Mouse (Mus musculus) natural killer cell, adult 2 months (primary cell): ENCODE data around the gene Macrod2.

Source experiments
- DNase-seq, 2 experiments: peaks; one replicate each; pipeline ENCODE4 v3.0.0; 2022; ENCODE audit warnings: low spot score in 2 of 2

Macrod2 gene

GRCm38 (mm10) chr2:140395179-140395578 lies at the start of gene Macrod2:
Gene Macrod2 (plus strand): TSS chr2:140395309.
- peak; percentile 91 to 94 for DNase-seq

- no peak for DNase-seq
Measured at GRCm38 (mm10) chr2:140359905-140360304, 35.2 kb upstream of the Macrod2 start.

DNA sequence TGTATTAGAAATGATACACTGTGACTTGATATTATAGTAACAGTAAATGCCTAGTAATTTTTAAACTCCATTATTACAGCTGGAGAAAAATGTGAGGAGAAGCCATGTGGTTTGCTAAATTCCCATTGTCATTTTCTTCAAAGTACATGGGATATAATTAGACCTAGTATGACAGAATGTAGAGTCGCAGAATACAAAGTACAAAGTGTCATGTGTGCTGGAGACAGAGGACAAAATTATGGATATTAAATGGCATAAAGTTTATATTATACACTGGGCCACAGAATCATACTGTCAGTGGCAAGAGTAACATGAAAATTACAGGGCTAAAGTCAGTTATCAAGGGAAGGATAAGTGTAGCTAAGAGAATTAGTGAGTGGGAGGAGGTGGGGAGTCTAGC lies 30.3 kb upstream of the Macrod2 start:
- no peak for DNase-seq

GRCm38 (mm10) chr2:140389525-140389924 lies 5.6 kb upstream of the Macrod2 start, which contains the start of gene Sel1l2:
Gene Sel1l2 (minus strand): TSS chr2:140389706.
- DNase-seq, result no peak

- no peak for DNase-seq
Measured at GRCm38 (mm10) chr2:140395744-140396231, 679 bp downstream of the Macrod2 start.

DNA sequence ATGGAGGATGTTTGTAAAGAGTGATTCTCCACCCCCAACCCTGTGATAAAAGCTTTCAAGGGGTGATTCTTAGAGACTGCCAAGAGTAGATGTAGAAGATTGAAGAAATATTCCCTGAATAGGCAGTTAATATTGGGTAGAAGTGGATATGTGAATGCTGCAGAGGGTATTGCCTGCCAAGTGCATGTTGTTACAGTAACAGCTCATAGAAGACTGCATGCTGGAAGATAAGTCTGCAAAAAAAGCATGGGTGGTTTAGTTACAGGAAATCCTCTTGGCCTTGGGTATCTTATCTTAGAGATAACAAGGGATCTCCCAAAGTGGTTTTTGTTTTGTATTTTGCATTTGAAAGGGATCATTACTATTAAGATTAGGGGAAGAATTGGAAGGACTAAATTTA lies 30.7 kb downstream of the Macrod2 start:
- no peak for DNase-seq

GRCm38 (mm10) chr2:140427283-140427682 lies 32.2 kb downstream of the Macrod2 start:
- peak in 1 of 2 experiments; percentile 1 for DNase-seq

DNA sequence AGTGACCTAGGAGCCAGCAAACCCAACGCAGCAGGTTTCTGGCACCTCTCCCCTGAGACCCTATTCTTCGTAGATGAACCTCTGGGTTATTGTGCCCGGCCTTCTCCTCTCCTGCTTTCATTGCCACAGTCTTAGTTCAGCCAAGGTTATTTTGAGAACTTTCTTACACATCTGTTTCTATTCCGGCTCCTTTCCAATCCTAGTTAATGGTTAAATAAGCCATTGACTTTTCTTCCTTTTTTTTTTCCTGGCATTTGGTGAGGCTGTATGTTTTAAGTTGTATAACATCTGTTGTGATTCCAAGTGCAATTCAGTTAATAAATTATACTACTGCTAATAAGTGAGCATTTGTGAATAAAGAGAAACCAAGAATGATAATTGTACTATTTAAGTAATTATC lies 44.0 kb downstream of the Macrod2 start:
- no peak for DNase-seq

GRCm38 (mm10) chr2:140448636-140449035 lies 53.5 kb downstream of the Macrod2 start:
- DNase-seq, result no peak

DNA sequence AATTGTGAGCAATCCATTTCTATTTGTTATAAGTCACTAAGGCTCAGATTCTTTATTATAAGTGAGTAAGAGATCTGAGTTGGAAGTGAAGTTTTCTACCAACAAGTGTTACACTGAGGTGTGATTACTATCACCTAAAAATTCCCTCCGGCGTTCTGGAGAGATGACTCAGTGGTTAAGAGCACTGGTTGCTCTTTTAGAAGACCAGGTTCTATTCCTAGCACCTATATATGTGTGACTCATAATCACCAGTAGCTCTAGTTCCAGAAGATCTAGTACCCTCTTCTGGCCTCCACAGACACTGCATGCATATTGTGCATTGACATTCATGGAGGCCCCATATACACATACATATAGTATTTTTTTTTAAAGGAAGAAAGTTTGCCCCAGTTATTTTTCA lies 80.7 kb downstream of the Macrod2 start:
- DNase-seq, result no peak

GRCm38 (mm10) chr2:140476891-140477290 lies 81.8 kb downstream of the Macrod2 start:
- no peak for DNase-seq

- DNase-seq, result no peak
Measured at GRCm38 (mm10) chr2:140482604-140483003, 87.5 kb downstream of the Macrod2 start.

DNA sequence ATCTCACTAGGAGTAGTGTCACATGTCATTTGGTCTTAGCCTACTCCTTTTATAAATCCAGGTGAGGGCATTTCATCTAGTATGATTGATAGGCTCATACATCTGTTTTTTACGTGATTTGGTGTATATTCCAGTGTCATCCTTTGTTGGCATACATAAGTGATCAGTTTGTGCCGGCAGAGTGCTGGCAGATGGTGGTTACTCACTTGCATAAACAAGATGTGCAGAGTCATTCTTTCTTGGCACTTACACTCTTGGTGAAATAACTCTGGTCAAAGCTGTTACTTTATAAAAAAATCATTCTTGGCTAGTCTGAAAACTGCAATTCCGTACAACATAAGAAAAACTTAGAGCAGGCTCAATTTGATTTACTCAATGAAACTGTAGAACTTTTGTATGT lies 102.6 kb downstream of the Macrod2 start:
- DNase-seq, result no peak

DNA sequence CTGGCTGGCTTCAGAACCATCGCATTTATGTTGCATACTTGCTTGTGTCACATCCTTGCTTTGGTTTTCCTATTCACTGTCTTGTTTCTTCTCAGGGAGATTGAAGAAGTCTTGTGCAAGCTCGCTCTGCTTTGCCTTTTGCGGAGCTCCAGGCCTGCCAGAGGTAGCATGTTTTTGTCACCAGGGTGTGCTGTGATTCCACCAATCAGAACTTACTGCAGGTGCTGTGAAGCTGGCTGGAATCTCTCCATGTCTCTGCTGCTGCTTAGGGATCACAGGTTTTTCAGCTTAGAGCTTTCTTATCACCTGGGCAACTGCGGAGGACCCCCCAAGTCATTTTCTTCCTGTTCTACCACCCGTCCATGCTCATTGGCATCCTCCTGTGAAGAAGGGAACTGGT lies 105.8 kb downstream of the Macrod2 start:
- no peak for DNase-seq

DNA sequence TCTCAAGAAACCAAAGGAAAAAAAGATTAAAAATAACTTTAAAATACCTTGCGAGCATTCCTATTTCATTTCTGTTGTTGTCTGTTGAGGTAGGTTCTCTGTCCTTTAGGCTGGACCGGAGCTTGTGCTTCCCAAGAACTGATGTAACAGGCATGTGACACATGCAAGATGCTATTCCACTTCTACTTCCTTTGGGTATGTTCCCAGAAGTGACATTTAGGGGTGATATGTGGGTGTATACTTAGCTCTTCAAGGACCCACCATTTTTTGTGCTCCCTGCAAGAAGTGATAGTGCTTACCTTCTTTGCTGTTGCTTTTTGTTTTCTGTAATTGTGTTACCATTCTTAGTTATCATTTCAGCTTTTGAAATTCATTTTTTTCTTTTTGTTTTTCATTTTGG lies 126.4 kb downstream of the Macrod2 start:
- no peak for DNase-seq

GRCm38 (mm10) chr2:140530214-140530613 lies 135.1 kb downstream of the Macrod2 start:
- no peak for DNase-seq

DNA sequence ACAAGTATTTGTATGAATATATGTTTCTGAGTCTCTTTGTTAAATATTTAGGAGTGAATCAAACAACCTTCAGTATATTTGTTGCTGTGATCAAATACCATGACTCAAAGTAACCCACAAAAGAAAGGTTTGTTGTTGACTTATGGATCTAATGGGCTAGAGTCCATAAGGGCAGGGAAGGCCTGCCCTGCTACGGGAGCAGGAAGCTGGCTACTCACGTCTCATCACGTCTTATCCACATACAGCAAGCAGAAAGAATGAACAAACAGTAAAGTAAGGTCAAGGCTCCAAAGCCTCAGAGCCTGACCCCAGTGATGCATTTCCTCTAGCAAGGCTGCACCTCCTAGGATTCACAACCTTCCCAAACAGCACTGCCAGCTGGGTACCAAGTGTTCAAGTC lies 136.9 kb downstream of the Macrod2 start:
- DNase-seq, result no peak

GRCm38 (mm10) chr2:140532859-140533519 lies 137.9 kb downstream of the Macrod2 start:
- DNase-seq, result no peak

GRCm38 (mm10) chr2:140533621-140534020 lies 138.5 kb downstream of the Macrod2 start:
- no peak for DNase-seq

GRCm38 (mm10) chr2:140534583-140534982 lies 139.5 kb downstream of the Macrod2 start:
- no peak for DNase-seq

DNA sequence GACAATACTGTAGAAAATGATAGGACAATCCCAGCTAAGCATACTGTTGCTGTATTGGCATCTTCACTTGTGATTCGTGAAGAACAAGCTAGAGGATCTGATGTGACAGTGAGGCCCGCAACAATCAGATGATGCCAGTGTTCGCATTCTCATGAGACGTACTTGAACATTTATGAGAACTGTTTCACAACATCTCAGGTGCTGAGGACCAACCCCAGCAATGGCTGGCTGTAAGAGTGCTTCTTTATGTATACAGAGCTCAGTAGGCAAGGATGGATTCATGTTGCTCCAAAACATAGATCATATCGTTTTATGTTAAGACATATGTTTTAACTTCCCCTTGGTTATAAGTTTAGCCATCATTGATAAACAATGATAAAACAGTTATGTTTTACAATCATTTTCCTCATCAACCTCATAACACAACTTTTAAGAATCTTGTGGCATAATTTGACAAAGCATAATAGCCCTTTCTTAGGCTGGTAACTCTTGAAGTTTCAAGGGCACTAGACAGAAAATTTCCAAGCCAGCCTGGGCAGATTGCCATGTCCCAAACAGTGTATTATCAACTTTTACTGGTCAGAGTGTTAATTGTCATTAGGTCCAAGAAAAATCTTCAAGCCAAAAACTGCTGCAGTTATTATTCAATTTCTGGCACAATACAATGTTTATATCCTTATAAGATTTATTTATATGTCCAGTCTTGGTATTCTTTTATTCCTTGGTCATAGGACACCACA lies 140.9 kb downstream of the Macrod2 start:
- no peak for DNase-seq

DNA sequence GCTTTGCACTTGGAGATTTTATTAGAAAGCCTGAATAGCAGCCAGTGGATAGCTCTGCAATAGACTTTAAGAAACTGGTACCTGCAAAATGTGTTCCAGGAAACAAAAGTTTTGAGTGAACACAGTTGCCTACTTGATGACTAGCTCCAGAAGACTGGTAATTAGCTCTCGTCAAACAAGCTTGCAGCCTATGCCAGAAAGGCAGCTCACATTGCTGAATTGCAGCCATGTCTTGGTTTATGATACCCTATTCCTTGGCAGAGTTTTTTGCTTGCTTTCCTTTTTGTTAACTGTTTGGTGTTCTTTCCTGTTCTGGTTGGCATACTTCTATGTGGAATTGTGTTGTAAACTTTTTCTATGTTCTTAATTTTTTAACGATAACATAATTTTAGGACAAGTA lies 154.2 kb downstream of the Macrod2 start:
- no peak for DNase-seq

GRCm38 (mm10) chr2:140561426-140561825 lies 166.3 kb downstream of the Macrod2 start:
- DNase-seq, result no peak
